Mouse (Mus musculus): Measurements from ENCODE around the gene Chst7. TPM values are rescaled to one million over a fixed set of nuclear protein-coding genes. Genes with fewer than 3 reads are reported as not detected.

Chst7 gene
- polyA plus RNA-seq (2015; fragmentation: Illumina TruSeq; extraction: RNeasy Lipid Tissue Mini Kit (QIAGEN cat#74804); ENCODE audit: low read depth, low replicate concordance), result 1.3 TPM

DNA sequence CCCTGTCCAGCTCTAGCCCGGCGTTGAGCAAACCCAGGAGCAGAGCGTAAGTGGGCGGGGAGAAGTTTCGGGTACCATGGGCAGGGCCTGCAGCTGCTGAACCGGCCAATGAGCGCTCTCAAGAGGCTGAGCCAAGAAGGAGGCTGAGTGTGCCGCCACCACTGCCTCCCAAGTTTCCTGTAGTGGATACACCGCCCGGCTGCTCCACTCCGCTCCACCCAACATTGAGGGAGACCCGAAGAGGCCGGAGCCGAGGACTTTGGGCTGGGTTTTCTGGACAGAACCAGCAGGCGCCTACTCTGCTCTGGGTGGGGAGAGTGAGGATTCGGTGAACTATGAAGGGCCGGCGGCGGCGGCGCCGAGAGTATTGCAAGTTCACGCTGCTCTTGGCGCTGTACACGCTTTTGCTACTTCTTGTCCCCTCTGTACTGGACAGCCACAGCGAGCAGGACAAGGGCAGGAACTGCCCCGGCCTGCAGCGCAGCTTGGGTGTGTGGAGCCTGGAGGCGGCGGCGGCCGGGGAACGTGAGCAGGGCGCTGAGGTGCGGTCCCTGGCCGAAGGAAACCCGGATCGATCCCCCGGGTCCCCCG, at the start of gene Chst7:
TSS of gene Chst7 (plus strand) at position 180 of the 591 bp plus-strand sequence.

Other genes starting within 250 kb of the Chst7 start
- 30.0 TPM for gene Slc9a7, start 232.2 kb downstream of the Chst7 start, polyA plus RNA-seq (2015; fragmentation: Illumina TruSeq; extraction: RNeasy Lipid Tissue Mini Kit (QIAGEN cat#74804); ENCODE audit: low read depth, low replicate concordance)

Measured in brain, adult 10 weeks (tissue).